In the genomic region with DNA sequence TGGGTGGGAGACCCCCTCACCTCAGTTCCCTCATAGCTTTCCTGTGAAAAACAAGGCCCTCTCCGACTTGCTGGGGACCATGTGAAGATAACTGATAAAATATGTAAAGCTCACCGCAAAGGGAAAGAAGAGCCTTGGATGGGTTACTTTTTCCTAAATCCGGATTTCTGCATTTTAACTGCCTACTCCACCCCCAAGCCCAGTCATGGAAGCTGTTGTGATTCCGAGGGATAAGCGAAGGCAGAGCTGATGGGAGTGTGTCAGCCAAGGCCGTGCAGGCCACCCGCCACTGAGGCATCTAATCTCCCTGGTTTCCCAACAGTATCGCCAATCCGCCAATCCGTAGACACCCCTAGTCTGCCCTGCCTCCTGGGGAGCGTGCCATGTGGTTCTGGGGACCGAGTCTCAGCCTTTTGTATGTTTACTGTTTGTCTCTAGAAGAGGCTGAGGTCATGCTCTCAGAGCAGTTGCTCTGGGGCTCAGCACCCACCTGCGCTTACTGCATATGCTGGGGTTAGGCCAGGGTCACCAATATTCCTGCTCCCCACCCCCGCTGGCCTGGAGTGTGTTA, we compare ENCODE assay signal across 15 mouse cellular contexts. TPM values are rescaled to one million over a fixed set of nuclear protein-coding genes. Genes with fewer than 3 reads are reported as not detected.
DNase-seq lines count a peak whose midpoint lies in the region; ATAC-seq and TF ChIP-seq lines count a peak whose summit lies in the region.
"Had no signal": no experiment of that assay in that cellular context is flagged by ENCODE, and none has a peak within 500 bp of the region (broad histone marks: within the 10 kb centered on the region; RNA-seq: fewer than 3 reads in every experiment).

No protein-coding gene starts in this region.

- H3K4me2 ChIP-seq in embryonic facial prominence, embryonic 14.5 days (ENCODE audit: low read depth, low read length), result no peak overlapping the region
- no peak overlapping the region for H3K4me2 ChIP-seq in heart, embryonic 16.5 days (ENCODE audit: low read depth, low read length)
- no peak overlapping the region for H3K4me2 ChIP-seq in neural tube, embryonic 12.5 days (replicated peaks)
- H3K4me2 ChIP-seq in neural tube, embryonic 15.5 days, result no peak overlapping the region
- no peak overlapping the region for H3K4me2 ChIP-seq in liver, postnatal 0 days (ENCODE audit: low read depth, low read length)
- H3K4me2 ChIP-seq: forebrain, embryonic 12.5 days had no signal

- no peaks in the 10 kb centered on the region for H3K36me3 ChIP-seq in embryonic facial prominence, embryonic 14.5 days (ENCODE audit: control insufficient read depth, insufficient read depth, low read length)
- H3K36me3 ChIP-seq in embryonic facial prominence, embryonic 10.5 days (replicated peaks), result peaks cover 17% of the 10 kb centered on the region
- H3K36me3 ChIP-seq in heart, embryonic 16.5 days (ENCODE audit: control insufficient read depth, insufficient read depth), result no peaks in the 10 kb centered on the region
- no peaks in the 10 kb centered on the region for H3K36me3 ChIP-seq in neural tube, embryonic 12.5 days
- H3K36me3 ChIP-seq in neural tube, embryonic 15.5 days, result no peaks in the 10 kb centered on the region
- H3K36me3 ChIP-seq in liver, postnatal 0 days (replicated peaks; ENCODE audit: insufficient read depth, low read length), result no peaks in the 10 kb centered on the region

- H3K9ac ChIP-seq in embryonic facial prominence, embryonic 14.5 days (ENCODE audit: low read depth, low read length), result 0 out of 2 replicates have a peak overlapping the region, but pooled peaks have one; percentile 21
- no peak overlapping the region for H3K9ac ChIP-seq in heart, embryonic 16.5 days (ENCODE audit: low read length)
- H3K9ac ChIP-seq in neural tube, embryonic 12.5 days, result no peak overlapping the region
- no peak overlapping the region for H3K9ac ChIP-seq in neural tube, embryonic 15.5 days (replicated peaks)
- peak overlapping the region; percentile 66; the same call in 1 of the 2 replicates for H3K9ac ChIP-seq in liver, postnatal 0 days (replicated peaks)
- H3K9ac ChIP-seq: forebrain, embryonic 12.5 days had no signal

- no peak for ATAC-seq in embryonic facial prominence, embryonic 14.5 days (ENCODE audit: low read depth)
- ATAC-seq in heart, embryonic 16.5 days (replicated peaks; ENCODE audit: extremely low read depth, insufficient read depth, low FRiP score), result no peak
- 0 out of 2 replicates have a peak, but pooled peaks have one; percentile 22 for ATAC-seq in neural tube, embryonic 12.5 days (ENCODE audit: low FRiP score, low read depth)
- ATAC-seq in neural tube, embryonic 15.5 days (ENCODE audit: low FRiP score), result no peak
- ATAC-seq in liver, postnatal 0 days, result peak; percentile 35

- H3K9me3 ChIP-seq in embryonic facial prominence, embryonic 14.5 days (ENCODE audit: control insufficient read depth, low read length), result no peaks in the 10 kb centered on the region
- no peaks in the 10 kb centered on the region for H3K9me3 ChIP-seq in embryonic facial prominence, embryonic 10.5 days
- no peaks in the 10 kb centered on the region for H3K9me3 ChIP-seq in heart, embryonic 16.5 days (replicated peaks; ENCODE audit: control insufficient read depth, low read length)
- no peaks in the 10 kb centered on the region for H3K9me3 ChIP-seq in neural tube, embryonic 12.5 days
- H3K9me3 ChIP-seq in neural tube, embryonic 15.5 days (replicated peaks), result no peaks in the 10 kb centered on the region
- no peaks in the 10 kb centered on the region for H3K9me3 ChIP-seq in liver, postnatal 0 days (ENCODE audit: low read length)
- H3K9me3 ChIP-seq: forebrain, embryonic 12.5 days had no signal

- 62% methylated on average over 14 of the region's 14 CpGs for WGBS in embryonic facial prominence, embryonic 14.5 days
- 68% methylated on average over 14 of the region's 14 CpGs for WGBS in embryonic facial prominence, embryonic 10.5 days
- WGBS in heart, embryonic 16.5 days, result 60% methylated on average over 14 of the region's 14 CpGs
- WGBS in neural tube, embryonic 12.5 days, result 81% methylated on average over 14 of the region's 14 CpGs
- 78% methylated on average over 14 of the region's 14 CpGs for WGBS in neural tube, embryonic 15.5 days
- 62% methylated on average over 14 of the region's 14 CpGs for WGBS in liver, postnatal 0 days (ENCODE audit: insufficient replicate concordance)

- no peak overlapping the region for H3K4me3 ChIP-seq in embryonic facial prominence, embryonic 14.5 days (ENCODE audit: low read depth, low read length)
- H3K4me3 ChIP-seq in embryonic facial prominence, embryonic 10.5 days, result no peak overlapping the region
- no peak overlapping the region for H3K4me3 ChIP-seq in heart, embryonic 16.5 days (ENCODE audit: low read length)
- H3K4me3 ChIP-seq in neural tube, embryonic 12.5 days, result no peak overlapping the region
- no peak overlapping the region for H3K4me3 ChIP-seq in neural tube, embryonic 15.5 days (replicated peaks)
- no peak overlapping the region for H3K4me3 ChIP-seq in liver, postnatal 0 days (ENCODE audit: low read depth, low read length)
- H3K4me3 ChIP-seq: forebrain, embryonic 12.5 days; layer of hippocampus, adult 2 months had no signal

- H3K4me1 ChIP-seq in embryonic facial prominence, embryonic 14.5 days (ENCODE audit: control insufficient read depth, insufficient read depth, low read length), result peaks cover 28% of the 10 kb centered on the region
- H3K4me1 ChIP-seq in embryonic facial prominence, embryonic 10.5 days, result peaks cover 48% of the 10 kb centered on the region
- peaks cover 62% of the 10 kb centered on the region for H3K4me1 ChIP-seq in heart, embryonic 16.5 days (ENCODE audit: control insufficient read depth, insufficient read depth, low read length)
- H3K4me1 ChIP-seq in neural tube, embryonic 12.5 days, result peaks cover 26% of the 10 kb centered on the region
- H3K4me1 ChIP-seq in neural tube, embryonic 15.5 days, result peaks cover 23% of the 10 kb centered on the region
- H3K4me1 ChIP-seq in liver, postnatal 0 days (ENCODE audit: insufficient read depth), result peaks cover 73% of the 10 kb centered on the region

- DNase-seq in embryonic facial prominence, embryonic 14.5 days (ENCODE audit: low spot score), result no peak
- no peak for DNase-seq in embryonic facial prominence, embryonic 10.5 days (ENCODE audit: low spot score)
- no peak for DNase-seq in heart, postnatal 4 days
- peak; percentile 52 for DNase-seq in liver, postnatal 0 days
- no peak for DNase-seq in B cell, adult 2 months
- DNase-seq: cerebellum, adult 8-10 months; gastrocnemius, postnatal 36 days; kidney, adult 11 months; right cerebral cortex, postnatal 25 days; thymus, postnatal 14 days had no signal

- TF ChIP-seq CTCF in liver, postnatal 0 days (IDR thresholded peaks at IDR 0.05; ENCODE audit: low read depth), result no peak

- TF ChIP-seq EP300 in liver, postnatal 0 days (IDR thresholded peaks at IDR 0.05; ENCODE audit: low read depth), result no peak

- no peak overlapping the region for H3K27ac ChIP-seq in embryonic facial prominence, embryonic 14.5 days (replicated peaks; ENCODE audit: low read depth, low read length)
- no peak overlapping the region for H3K27ac ChIP-seq in embryonic facial prominence, embryonic 10.5 days (replicated peaks)
- H3K27ac ChIP-seq in heart, embryonic 16.5 days (ENCODE audit: low read length), result peak overlapping the region; percentile 94
- H3K27ac ChIP-seq in neural tube, embryonic 12.5 days, result no peak overlapping the region
- H3K27ac ChIP-seq in neural tube, embryonic 15.5 days (replicated peaks), result no peak overlapping the region
- H3K27ac ChIP-seq in liver, postnatal 0 days (ENCODE audit: low read depth), result peak overlapping the region; percentile 95
- H3K27ac ChIP-seq: forebrain, embryonic 12.5 days; layer of hippocampus, adult 2 months had no signal

- H3K27me3 ChIP-seq in embryonic facial prominence, embryonic 14.5 days (replicated peaks; ENCODE audit: control insufficient read depth, insufficient read depth, low read length), result no peaks in the 10 kb centered on the region
- no peaks in the 10 kb centered on the region for H3K27me3 ChIP-seq in embryonic facial prominence, embryonic 10.5 days (replicated peaks; ENCODE audit: low read depth, poor library complexity, severe bottlenecking)
- H3K27me3 ChIP-seq in heart, embryonic 16.5 days (ENCODE audit: control insufficient read depth, insufficient read depth, low read length), result no peaks in the 10 kb centered on the region
- H3K27me3 ChIP-seq in neural tube, embryonic 12.5 days (replicated peaks), result no peaks in the 10 kb centered on the region
- H3K27me3 ChIP-seq in neural tube, embryonic 15.5 days (replicated peaks), result no peaks in the 10 kb centered on the region
- no peaks in the 10 kb centered on the region for H3K27me3 ChIP-seq in liver, postnatal 0 days (ENCODE audit: insufficient read depth, low read length)

RNA-seq across cellular contexts. Expression of gene Nek6, which starts 18.2 kb away (rescaled TPM):
- 95.1 and 117 TPM in 2 replicates for polyA plus RNA-seq in embryonic facial prominence, embryonic 14.5 days (2014; fragmentation: Nextera tagmentation; extraction: Ambion mirVana)
- polyA plus RNA-seq in embryonic facial prominence, embryonic 10.5 days (2016; fragmentation: Nextera tagmentation; extraction: Ambion mirVana), result 85.4 and 85.8 TPM in 2 replicates
- 66.2 and 67.9 TPM in 2 replicates for polyA plus RNA-seq in heart, embryonic 16.5 days (2015; fragmentation: Nextera tagmentation; extraction: Ambion mirVana)
- 10 to 100 TPM; 24.8 to 26.0 TPM for total RNA-seq in heart, postnatal 4 days (2021)
- 70.7 and 74.6 TPM in 2 replicates for polyA plus RNA-seq in neural tube, embryonic 12.5 days (2016; fragmentation: Nextera tagmentation; extraction: Ambion mirVana)
- polyA plus RNA-seq in neural tube, embryonic 15.5 days (2015; fragmentation: Nextera tagmentation; extraction: Ambion mirVana), result 51.0 and 57.5 TPM in 2 replicates
- polyA plus RNA-seq in liver, postnatal 0 days (2015; fragmentation: Nextera tagmentation; extraction: Ambion mirVana), result 30.6 and 39.7 TPM in 2 replicates

Comparison
In these comparisons a context has a peak if more than half of its experiments do, and no peak if none do; other contexts are left out.
1. ATAC-seq: peak in neural tube, embryonic 12.5 days (single experiment) and liver, postnatal 0 days (single experiment); none in embryonic facial prominence, embryonic 14.5 days (single experiment), heart, embryonic 16.5 days (single experiment) and neural tube, embryonic 15.5 days (single experiment).
2. H3K27ac ChIP-seq: peak in heart, embryonic 16.5 days (single experiment) and liver, postnatal 0 days (single experiment); none in embryonic facial prominence, embryonic 14.5 days (single experiment), embryonic facial prominence, embryonic 10.5 days (single experiment), neural tube, embryonic 12.5 days (single experiment) and neural tube, embryonic 15.5 days (single experiment).
3. H3K9ac ChIP-seq: peak in embryonic facial prominence, embryonic 14.5 days (single experiment) and liver, postnatal 0 days (single experiment); none in heart, embryonic 16.5 days (single experiment), neural tube, embryonic 12.5 days (single experiment) and neural tube, embryonic 15.5 days (single experiment).